Mouse (Mus musculus): ENCODE measurements around the gene Hlcs. TPM values are rescaled to one million over a fixed set of nuclear protein-coding genes. Genes with fewer than 3 reads are reported as not detected.

Gene Hlcs
- 6.5 and 7.5 TPM in 2 replicates for polyA plus RNA-seq (2012; rRNA removed)

DNA sequence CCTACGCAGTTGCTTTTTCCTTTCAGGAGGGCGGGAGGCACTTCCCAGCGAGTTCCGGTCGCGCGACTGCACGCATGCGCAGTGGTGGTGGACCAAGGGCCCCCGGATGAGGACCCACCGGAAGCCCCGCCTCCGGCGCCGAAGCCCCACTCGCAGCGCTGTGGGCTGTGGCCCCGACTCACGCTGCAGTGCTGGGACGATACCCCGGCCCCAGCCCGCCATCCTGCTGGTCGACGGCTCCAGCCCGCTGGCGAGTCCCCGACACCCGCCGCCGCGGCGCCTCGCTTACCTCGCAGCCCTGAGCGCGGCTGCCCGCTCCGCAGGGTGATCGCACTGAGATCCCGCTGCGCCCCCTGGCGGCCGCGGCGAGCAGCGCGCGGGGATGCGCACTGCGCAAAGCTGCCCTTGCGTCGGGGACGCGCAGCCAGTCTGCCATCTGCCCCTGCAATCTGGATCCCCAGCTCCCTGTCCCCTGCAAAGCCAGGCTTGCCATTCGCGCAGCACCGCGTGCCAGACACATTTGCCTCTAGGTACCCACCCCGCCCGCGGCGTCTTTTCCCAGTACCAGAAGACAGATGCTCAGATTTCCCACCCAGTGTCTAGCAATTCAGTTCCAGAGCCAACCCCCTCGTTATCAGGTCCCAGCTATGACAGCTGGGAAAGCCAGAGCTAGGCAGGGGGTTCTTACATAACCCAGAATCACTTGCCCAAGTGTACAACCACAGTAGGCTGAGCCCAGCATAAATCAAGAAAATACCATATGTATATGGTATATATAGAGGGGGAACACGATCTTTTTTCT, at the start of gene Hlcs:
Hlcs (minus strand) TSS at position 343 of the 802 bp plus-strand sequence.

DNA sequence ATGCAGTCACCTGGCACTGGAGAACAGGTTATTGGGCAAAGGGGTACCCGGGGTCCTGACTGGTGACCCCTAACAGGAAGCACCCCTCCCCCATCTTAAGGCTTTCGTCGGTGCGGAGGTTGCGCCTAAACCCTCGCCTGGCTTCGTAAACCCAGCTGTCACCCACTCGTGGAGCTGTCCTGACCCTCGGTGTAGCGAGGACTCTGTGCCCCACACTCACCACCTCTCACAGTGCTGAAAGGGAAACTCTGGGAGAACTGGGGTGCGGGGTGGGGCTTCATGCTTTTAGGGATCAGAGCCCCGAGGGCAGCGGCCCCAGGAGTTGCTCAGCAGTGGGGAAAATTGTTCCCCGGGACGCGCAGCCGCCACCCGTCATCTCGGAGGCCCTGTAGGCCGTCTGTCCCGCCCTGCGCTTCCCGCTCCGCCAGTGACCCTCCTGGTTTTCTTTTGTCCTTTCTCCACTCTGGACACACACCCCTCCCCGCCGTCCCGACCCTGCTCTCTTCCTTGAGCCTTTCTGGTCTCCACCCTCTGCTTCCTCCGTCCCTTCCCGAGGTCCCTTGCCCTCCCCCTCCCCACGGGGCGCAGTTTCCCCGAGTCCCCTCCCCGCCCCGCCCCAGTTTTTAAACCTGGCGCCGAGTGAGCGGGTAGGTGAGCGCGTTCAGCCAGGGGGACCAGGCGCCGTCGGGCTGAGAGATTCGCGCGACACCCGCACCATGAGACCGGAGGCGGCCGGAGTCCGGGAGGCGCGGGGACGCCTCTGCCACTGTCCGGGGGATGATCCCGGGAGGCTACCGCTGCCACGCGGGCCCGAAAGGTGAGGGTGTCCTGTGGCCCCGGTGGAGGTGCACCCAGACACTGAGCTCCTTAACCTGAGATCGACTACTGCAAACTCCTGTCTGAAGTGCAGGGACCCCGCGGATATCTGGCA, 14.7 kb upstream of the Hlcs start, which contains the start of gene Ripply3:
Ripply3 (plus strand) TSS at position 640 of the 931 bp plus-strand sequence.

DNA sequence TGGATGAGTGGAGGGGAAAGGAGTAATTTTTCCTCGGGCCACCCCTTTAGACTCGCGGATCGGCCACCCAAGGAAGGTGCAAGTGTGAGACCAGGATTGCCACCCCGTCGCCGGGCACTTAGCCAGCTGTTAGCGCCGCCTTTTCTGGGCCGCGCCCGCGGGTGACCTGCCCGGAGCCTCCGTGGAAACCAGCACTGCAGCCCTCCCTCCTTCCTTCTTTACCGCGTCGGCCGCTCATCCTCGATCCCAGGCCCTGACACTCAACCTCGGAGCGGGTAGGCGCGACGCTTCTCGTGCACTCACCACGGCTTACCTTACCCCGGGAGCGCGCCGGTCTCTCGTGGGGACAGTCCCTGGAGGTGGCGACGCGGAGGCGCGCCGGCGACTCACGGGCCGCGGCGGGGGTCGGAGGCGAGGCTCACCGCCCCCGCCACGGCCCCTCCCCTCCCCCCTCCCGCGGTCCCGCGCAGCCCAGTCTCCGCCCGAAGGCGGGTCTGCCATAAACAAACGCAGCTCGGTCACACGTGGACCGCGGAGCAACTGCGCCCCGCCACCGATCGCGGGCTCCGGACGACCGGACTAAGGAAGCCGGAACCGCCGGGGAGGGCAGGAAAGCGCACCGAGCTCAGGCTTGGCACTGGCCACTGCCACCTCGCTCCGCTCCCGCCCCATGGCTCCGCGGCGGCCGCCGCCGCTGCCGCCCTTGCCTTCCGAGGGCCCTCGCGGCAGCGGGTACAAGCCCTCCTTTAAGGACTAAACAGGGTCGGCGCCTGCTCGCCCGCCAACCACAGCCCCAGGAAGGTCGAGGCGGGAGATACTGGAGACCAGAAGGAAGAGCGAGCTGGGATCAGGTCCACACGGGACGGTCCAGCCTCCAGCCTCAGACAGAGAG, 228.4 kb downstream of the Hlcs start, which contains the start of gene Sim2:
Sim2 (plus strand) TSS at position 221 of the 892 bp plus-strand sequence.

Other genes with a start within 250 kb of the Hlcs start
- gene Sim2, start 228.6 kb downstream of the Hlcs start, polyA plus RNA-seq (2012; rRNA removed), result 0.58 and 4.0 TPM in 2 replicates
- 1.3 and 1.6 TPM in 2 replicates for gene Ripply3, start 14.8 kb upstream of the Hlcs start, polyA plus RNA-seq (2012; rRNA removed)
- 294 and 316 TPM in 2 replicates for gene Ttc3, start 57.0 kb upstream of the Hlcs start, polyA plus RNA-seq (2012; rRNA removed)
- gene Pigp, start 58.3 kb upstream of the Hlcs start, polyA plus RNA-seq (2012; rRNA removed), result 96.1 and 104 TPM in 2 replicates
- gene Vps26c, start 213.3 kb upstream of the Hlcs start, polyA plus RNA-seq (2012; rRNA removed), result 73.0 and 74.2 TPM in 2 replicates

All from central nervous system, embryonic 14 days (tissue).